Mouse (Mus musculus): ENCODE measurements around the gene Fosl1.

- TF ChIP-seq CTCF (IDR thresholded peaks at IDR 0.05; ENCODE audit: low read depth, low read length) (no peak), POLR2A (IDR thresholded peaks at IDR 0.05; ENCODE audit: borderline replicate concordance, low read depth, low read length) (no peak)
Measured at GRCm38 (mm10) chr19:5465037-5465436, 17.7 kb downstream of the Fosl1 start.
